Mouse (Mus musculus): ENCODE measurements around the gene Dennd4b. TPM values are rescaled to one million over a fixed set of nuclear protein-coding genes. Genes with fewer than 3 reads are reported as not detected.

Dennd4b gene
- 3.9 and 4.6 TPM in 2 replicates for polyA plus RNA-seq (2012; rRNA removed)
- polyA plus RNA-seq (2014; fragmentation: Nextera tagmentation; extraction: Ambion mirVana): 1.0 and 1.6 TPM in 2 replicates

GRCm38 (mm10) chr3:90265034-90265931 lies at the start of gene Dennd4b:
TSS of gene Dennd4b (plus strand) at chr3:90265185.
- peak within 1 kb of the TSS; percentile 78 for H3K9ac ChIP-seq (replicated peaks)
- no peaks in the 10 kb centered on the region for H3K27me3 ChIP-seq (ENCODE audit: control insufficient read depth, insufficient read depth, low read length)
- peaks cover 6% of the 10 kb centered on the region; the same call in 1 of the 2 replicates for H3K36me3 ChIP-seq (replicated peaks; ENCODE audit: control insufficient read depth, insufficient read depth, low read depth)
- H3K27ac ChIP-seq: peak within 1 kb of the TSS; percentile 57
- H3K4me3 ChIP-seq (ENCODE audit: insufficient read depth in 1 of 2, low read depth in 2 of 2, low read length in 2 of 2): peak within 1 kb of the TSS; percentile 83 to 90
- WGBS (ENCODE audit: insufficient replicate concordance): under 1% methylated on average over 81 of the region's 87 CpGs
- H3K4me2 ChIP-seq (ENCODE audit: low read depth): peak within 1 kb of the TSS; percentile 99
- TF ChIP-seq EP300 (IDR thresholded peaks at IDR 0.05; ENCODE audit: low read depth): no peak
- peak; percentile 96 for TF ChIP-seq CTCF (IDR thresholded peaks at IDR 0.05; ENCODE audit: low read depth)
- H3K9me3 ChIP-seq (ENCODE audit: control insufficient read depth, low read length): no peaks in the 10 kb centered on the region
- DNase-seq (ENCODE audit: low read depth in 3 of 3, low spot score in 3 of 3) (peak; percentile 68 to 76 (median 69)), ATAC-seq (ENCODE audit: insufficient read depth) (peak; percentile 94)
- peaks cover 6 to 23% of the 10 kb centered on the region in 2 experiments for H3K4me1 ChIP-seq (replicated peaks; ENCODE audit: control insufficient read depth in 2 of 2, insufficient read depth in 2 of 2, low read length in 1 of 2)

GRCm38 (mm10) chr3:90215825-90216380 lies 49.1 kb upstream of the Dennd4b start:
- Histone ChIP-seq H3K9ac (replicated peaks) (no peak overlapping the region), H3K36me3 (replicated peaks; ENCODE audit: control insufficient read depth, insufficient read depth, low read depth) (peaks cover 18% of the 10 kb centered on the region), H3K4me3 (ENCODE audit: insufficient read depth in 1 of 2, low read depth in 2 of 2, low read length in 2 of 2) (no peak overlapping the region), H3K4me2 (ENCODE audit: low read depth) (no peak overlapping the region), H3K4me1 (replicated peaks; ENCODE audit: control insufficient read depth in 2 of 2, insufficient read depth in 2 of 2, low read length in 1 of 2) (peaks cover 24% of the 10 kb centered on the region in 2 experiments), H3K27me3 (ENCODE audit: control insufficient read depth, insufficient read depth, low read length) (no peaks in the 10 kb centered on the region), H3K27ac (no peak overlapping the region), H3K9me3 (ENCODE audit: control insufficient read depth, low read length) (no peaks in the 10 kb centered on the region)
- DNase-seq (ENCODE audit: low read depth in 3 of 3, low spot score in 3 of 3) (no peak), ATAC-seq (ENCODE audit: insufficient read depth) (no peak)
- 19% methylated on average over 1 of the region's 1 CpGs for WGBS (ENCODE audit: insufficient replicate concordance)
- TF ChIP-seq CTCF (IDR thresholded peaks at IDR 0.05; ENCODE audit: low read depth): peak; percentile 40
- TF ChIP-seq EP300 (IDR thresholded peaks at IDR 0.05; ENCODE audit: low read depth): no peak

GRCm38 (mm10) chr3:90220088-90220487 lies 44.9 kb upstream of the Dennd4b start:
- Histone ChIP-seq H3K4me1 (replicated peaks; ENCODE audit: control insufficient read depth in 2 of 2, insufficient read depth in 2 of 2, low read length in 1 of 2) (peaks cover 0 to 15% of the 10 kb centered on the region in 2 experiments; a peak in 3 of 4 replicates), H3K9ac (replicated peaks) (peak overlapping the region; percentile 65), H3K27me3 (ENCODE audit: control insufficient read depth, insufficient read depth, low read length) (no peaks in the 10 kb centered on the region), H3K36me3 (replicated peaks; ENCODE audit: control insufficient read depth, insufficient read depth, low read depth) (no peaks in the 10 kb centered on the region), H3K27ac (no peak overlapping the region), H3K4me3 (ENCODE audit: insufficient read depth in 1 of 2, low read depth in 2 of 2, low read length in 2 of 2) (peak overlapping the region in 1 of 2 experiments; percentile 58; a peak in 2 of 4 replicates), H3K4me2 (ENCODE audit: low read depth) (peak overlapping the region; percentile 85), H3K9me3 (ENCODE audit: control insufficient read depth, low read length) (no peaks in the 10 kb centered on the region)
- ATAC-seq (ENCODE audit: insufficient read depth) (peak; percentile 44; the same call in 1 of the 2 replicates), DNase-seq (ENCODE audit: low read depth in 3 of 3, low spot score in 3 of 3) (peak in 1 of 3 experiments; percentile 49)
- TF ChIP-seq EP300 (IDR thresholded peaks at IDR 0.05; ENCODE audit: low read depth): no peak
- peak; percentile 66 for TF ChIP-seq CTCF (IDR thresholded peaks at IDR 0.05; ENCODE audit: low read depth)
- 15% methylated on average over 6 of the region's 6 CpGs for WGBS (ENCODE audit: insufficient replicate concordance)

DNA sequence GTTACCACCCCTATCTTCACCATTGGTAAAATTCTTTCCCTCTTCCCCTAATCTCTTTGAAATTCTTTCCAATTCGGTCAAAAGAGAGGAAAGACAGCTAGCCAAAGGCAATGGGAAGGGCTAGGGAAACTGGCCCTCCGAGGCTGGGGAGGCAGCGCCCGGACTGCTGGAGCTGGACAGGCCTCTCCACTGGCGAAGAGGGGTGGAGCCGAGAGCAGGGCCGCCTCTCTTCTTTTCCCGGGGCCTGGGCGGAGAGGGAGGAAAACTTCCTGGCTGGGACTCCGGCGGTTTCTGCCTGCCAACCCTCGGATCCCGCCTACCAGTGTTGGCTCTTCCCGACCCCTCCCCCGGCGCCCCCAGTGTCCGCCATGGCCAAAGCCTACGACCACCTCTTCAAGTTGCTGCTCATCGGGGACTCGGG lies 44.4 kb upstream of the Dennd4b start:
- Histone ChIP-seq H3K4me2 (ENCODE audit: low read depth) (peak overlapping the region; percentile 85), H3K27ac (no peak overlapping the region), H3K9me3 (ENCODE audit: control insufficient read depth, low read length) (no peaks in the 10 kb centered on the region), H3K4me1 (replicated peaks; ENCODE audit: control insufficient read depth in 2 of 2, insufficient read depth in 2 of 2, low read length in 1 of 2) (peaks cover 0 to 15% of the 10 kb centered on the region in 2 experiments; a peak in 3 of 4 replicates), H3K27me3 (ENCODE audit: control insufficient read depth, insufficient read depth, low read length) (no peaks in the 10 kb centered on the region), H3K36me3 (replicated peaks; ENCODE audit: control insufficient read depth, insufficient read depth, low read depth) (no peaks in the 10 kb centered on the region), H3K4me3 (ENCODE audit: insufficient read depth in 1 of 2, low read depth in 2 of 2, low read length in 2 of 2) (peak overlapping the region; percentile 58 to 61), H3K9ac (replicated peaks) (peak overlapping the region; percentile 65)
- WGBS (ENCODE audit: insufficient replicate concordance): 4% methylated on average over 19 of the region's 20 CpGs
- ATAC-seq (ENCODE audit: insufficient read depth) (peak; percentile 54; the same call in 1 of the 2 replicates), DNase-seq (ENCODE audit: low read depth in 3 of 3, low spot score in 3 of 3) (no peak)
- no peak for TF ChIP-seq CTCF (IDR thresholded peaks at IDR 0.05; ENCODE audit: low read depth)
- TF ChIP-seq EP300 (IDR thresholded peaks at IDR 0.05; ENCODE audit: low read depth): no peak
